Mouse (Mus musculus) 3134 (cell line): ENCODE measurements at regions not wholly inside any gene's neighbourhood (a gene's known extent, or its start where the extent isn't known, plus 50 kb on each side); places are given as distances from the start of the nearest gene placed in this dataset.

Experiments used
- DNase-seq: peaks from one replicate; pipeline ENCODE4 v3.0.0-alpha.2; 2011; ENCODE audit warnings: low spot score; ENCODE audit not compliant: insufficient read length; ENCODE audit errors: extremely low read depth

DNA sequence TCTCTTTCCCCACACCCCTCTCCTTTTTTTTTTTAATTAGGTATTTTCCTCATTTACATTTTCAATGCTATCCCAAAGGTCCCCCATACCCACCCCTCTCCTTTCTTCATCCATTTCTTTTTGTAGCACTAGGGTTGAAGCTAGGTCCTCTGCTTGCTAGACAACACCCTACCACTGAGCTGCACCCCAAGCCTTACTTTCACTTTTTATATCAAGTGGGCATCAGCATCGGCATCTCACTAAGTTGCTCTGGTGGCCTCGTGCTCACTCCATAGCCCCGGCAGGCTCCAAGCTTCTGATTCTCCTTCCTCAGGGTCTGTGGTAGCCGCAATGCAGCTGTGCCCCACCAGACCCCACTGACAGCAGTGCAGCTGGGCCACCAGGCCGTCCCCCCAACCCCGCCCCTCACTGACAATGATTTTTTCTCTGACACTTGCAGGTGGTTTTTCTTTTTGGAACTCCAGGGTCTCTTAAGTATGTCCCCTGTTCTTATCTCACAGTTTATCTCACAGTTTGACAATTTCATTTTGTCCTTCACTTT, 77.5 kb downstream of the Nufip1 start:
- DNase-seq, result no peak

DNA sequence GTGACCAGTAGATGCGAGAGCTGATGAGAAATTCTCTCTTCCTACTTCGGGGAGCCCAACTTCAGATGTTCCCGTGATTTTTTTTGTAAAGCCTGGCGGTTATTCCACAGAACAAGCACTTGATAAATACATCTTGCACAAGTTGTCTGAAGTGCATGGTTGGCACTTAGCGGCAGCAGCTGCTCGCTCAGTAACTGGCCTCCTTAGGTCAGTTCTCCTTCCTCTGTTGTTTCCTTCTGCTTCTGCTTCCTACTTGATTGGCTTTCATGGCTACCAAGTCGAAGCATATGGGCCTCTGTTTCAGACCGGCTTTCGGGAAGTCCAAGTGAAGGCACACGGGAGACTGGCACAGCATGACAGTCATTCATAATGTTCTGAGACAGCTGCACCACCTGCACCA, 84.6 kb downstream of the Nufip1 start:
- DNase-seq, result no peak

DNA sequence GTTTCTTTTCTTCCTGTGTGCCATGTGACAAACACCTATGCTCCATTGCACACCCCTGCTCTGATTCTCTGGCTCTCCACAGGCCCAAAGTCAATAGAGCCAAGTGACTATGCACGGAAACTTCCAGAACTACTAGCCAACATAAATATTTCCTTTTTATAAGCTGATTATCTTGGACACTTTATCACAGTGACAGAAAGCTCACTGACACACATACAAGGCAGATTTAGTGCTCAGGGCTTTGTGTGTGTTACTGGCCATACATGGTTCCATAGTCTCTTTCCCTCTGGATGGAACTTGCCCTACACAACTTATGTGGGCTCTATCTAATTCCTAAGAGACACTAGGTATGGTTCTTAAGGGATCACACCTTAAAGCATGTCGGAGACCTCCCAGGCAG, 86.7 kb downstream of the Nufip1 start:
- no peak for DNase-seq

DNA sequence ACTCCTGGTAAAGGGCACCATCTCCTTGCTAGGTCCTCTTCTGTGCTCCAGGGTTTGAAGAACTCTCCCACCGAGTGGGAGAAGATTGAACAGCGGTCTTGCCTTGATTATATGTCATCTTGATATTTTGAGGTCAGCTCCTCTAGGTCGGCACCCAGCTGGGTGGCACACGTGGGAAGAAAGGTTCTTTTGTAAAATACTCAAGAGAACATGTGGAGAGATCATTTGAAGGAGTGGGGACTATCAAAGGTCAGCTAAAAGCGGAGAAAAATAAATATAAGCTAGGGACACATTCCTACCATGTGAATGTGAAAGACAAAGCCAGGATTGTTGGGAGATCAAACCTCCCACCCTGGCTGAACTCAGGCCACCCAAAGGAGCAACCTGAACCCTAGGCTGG, 87.7 kb downstream of the Nufip1 start:
- no peak for DNase-seq

DNA sequence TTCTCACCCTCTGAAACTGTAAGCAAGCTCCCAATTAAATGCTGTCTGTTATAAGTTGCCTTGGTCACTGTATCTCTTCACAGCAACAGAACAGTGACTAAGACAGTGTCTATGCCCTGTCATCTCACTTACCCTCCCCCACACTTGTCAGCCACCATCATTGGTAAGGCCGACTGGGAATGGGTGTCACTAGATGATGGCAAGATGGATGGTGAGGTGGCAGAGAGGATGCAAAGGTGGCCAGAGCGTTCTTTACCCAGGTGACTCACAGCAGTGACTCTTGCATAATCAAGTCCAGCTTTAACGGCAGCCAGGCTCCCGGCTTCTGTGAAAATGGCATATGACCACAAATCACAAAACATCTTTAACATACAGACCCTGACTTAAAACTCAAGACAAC, 91.9 kb downstream of the Nufip1 start:
- no peak for DNase-seq

DNA sequence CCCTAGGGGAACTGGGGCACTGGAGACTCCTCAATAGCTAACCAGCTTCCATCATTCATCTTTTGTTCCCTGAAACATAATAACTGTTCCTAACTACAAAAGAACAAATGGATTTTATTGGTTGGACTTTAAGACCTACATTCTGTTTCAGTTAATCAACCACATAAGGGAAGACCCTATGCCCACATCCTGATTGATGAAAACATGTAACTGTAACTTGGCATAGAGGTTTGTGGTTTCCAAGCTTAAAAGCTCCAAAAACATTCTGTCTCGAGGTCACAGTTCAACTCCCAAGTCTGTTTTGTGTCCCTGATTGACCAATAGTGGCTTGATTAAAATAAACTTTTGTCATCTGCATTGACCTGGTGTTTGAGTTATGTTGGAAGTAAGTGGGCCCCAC, 92.4 kb downstream of the Nufip1 start:
- no peak for DNase-seq

DNA sequence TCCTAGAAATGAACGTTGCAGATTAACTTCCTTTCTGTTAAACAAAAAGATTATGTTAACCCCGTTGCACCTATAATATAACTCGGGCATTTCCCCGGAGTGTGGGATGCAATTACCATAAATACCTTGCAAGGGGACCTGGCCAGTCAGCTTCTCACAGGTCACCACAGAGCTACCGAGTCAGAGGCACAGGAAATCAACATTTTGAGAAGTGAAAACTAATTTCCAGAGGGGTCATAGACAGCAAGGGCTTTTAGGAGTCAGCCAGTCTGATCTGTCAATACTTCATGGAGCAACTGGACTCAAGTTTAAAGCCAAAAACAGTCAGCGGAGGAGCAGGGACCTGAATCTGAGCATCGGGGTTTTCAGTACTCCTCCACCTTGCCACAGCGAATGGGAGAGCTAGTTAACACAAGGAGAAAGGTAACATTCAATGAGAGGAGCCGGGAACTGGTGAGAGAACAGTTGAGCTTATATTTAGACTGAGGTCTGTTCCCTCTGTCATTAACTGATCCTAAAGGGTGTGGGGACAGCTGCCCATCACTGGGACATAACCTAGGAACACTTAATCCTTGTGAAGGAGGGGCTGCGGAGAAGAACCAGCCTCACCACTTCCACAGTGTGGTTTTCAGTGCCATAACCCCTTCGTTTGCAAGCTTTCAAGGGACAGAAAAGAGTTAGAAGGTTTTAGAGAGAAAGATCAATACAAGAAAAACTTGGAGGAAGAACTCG, 105.9 kb downstream of the Nufip1 start:
- no peak for DNase-seq

DNA sequence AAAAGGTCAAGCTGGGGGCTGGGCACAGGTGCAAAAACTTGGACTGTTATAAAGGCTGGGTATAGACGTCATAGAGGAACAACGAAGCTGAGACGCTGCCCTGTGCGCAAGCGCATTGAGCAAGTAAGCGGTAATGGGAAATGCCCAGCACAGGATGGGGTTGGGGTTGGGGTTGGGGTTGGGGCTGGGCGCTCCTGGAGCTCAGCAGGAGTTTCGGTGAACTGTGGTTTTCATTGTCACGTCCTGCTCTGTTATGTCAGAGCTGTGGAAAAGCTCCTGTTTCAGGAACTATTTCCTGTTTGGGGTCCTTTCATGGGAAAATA, 106.4 kb downstream of the Nufip1 start:
- no peak for DNase-seq

DNA sequence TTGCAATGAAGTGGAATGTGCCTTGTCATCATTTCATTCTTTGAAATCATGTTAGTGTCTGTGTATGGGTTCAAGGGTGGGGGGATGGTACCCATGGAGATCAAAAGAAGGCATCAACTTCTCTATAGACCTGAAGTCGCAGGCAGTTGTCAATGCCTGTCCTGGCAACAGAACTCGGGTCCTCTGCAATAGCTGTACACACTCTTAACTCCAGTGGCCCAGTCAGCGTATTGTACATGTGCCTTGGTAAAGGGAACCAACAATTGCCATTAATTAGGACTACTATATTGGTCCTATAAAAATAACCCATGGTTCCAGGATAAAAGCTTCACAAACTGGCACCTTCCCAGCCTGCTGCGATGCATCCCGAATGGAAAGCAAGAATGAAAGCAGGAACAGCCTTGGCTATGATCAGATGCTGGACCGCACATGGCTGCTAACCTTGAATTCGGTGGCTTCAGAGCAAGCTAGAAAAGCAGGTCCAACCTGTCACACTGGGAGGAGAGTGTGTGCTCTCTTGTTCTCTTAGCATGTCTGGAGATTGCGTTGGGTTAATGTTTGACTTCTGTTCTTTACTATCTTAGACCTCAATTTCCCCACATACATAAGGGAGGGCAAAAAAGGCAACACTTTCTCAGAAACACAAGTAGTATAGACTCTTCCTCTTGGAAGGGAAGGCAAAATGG, 107.0 kb downstream of the Nufip1 start:
- DNase-seq, result no peak

DNA sequence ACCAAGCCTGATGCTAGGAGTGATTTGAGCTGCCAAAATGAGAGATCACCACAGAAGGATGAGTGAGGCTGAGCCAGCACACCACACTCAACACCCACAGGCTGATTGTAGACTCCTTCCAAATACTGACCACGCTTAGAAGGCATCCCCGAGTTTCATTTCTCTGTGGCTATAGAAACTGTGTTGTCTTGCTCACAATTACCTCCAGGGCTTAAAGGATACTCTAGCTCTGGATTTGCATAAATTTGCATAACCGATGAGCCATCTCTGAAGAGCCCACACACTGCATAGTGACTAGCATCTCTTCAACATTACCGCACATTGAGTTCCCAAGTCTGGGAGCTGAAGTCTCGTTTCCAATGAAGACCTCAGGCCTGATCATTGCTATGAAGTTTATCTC, 110.3 kb downstream of the Nufip1 start:
- DNase-seq, result no peak

DNA sequence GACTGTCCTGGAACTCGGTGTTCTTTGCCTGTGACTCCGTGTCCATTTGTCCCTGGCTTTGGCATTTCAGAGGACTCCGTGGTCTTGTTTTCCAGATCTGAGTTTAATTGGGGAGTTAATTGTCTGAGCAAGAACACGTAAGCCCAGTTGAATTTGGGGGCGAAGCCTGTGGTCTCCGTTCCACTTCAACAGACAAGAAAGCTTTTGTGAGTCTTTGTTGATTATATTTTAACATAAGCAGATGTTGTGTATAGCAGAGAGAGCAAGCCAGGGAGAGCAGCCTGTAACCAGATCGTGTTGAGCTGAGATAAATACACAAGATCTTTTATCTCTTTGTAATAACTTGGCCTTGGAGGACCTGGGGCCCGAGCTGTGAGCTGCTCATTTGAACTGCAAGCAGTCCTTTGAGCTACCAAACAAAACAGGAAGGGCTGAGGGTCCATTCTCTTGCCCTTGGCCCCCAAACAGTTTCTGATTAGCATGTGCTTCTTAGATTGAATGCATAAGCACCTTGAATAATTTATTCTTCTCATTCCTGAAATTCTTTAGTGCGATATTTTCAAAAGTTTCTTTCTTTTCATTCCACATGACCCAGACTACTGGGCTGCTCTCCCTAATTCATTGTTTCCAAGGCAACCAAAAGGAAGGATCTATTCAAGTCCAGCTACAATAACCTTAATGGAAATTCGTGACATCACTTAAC, 111.1 kb downstream of the Nufip1 start:
- DNase-seq, result no peak

DNA sequence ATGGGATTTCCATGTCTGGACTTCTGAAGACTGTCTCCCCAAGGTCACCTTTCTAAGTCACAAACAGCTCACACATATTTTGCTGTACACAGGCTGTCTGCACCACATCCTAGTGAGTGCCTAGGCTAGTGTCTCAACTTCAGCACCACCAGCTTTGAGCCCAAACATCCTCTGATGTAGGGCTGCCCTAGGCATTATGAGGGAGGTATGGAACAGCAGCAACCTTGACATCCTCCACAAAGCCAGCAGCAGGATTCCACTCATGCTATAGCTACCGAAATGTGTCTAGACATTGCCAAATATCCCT, 111.6 kb downstream of the Nufip1 start:
- DNase-seq, result no peak

DNA sequence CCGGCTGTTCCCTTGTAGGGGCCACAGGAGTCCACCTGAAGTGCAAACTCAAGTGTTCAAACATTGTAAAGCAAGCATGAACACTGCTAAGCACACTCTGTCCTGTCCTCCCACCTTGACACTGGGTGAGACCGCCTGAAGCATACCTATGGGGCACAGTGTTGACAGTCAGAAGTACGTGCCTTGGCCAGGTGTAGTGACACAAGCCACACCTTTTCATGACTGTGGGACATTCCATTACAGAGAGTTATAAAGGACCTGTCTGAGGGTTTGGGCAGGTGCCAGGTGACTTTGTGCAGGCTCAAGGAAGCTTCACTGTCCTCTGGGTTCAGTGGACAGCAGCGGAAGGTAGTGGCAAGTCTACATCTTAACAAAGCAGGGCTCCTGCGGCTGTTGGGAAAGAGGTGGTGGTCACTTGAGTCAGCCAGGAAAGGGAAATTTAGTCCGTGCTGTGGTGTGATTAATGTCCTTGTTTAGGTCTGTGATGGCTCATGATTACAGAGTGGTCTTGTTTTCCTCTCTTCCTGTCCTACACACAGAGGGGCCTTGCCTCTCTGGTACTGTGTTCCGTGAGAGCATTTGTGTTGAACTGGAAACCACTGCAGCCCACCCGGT, 112.5 kb downstream of the Nufip1 start:
- DNase-seq, result no peak

DNA sequence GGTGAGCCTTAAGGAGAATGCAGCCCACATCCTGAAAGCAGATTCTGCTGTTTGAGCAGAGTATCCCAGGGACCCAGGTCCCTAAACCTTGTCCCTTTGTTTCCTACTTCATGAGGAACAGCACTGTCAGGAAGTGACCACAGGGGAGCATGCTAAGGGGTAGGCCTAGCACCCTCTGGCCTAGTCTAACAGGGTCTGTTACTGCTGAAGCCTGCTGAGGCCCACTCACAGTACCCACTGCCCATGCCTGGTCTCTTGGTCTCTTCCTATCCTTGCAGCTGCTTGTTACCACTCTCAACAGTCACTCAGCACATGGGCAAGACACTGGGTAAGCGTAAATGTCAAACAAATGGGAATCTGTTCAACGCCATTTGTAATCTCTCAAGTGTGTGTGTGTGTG, 113.2 kb downstream of the Nufip1 start:
- no peak for DNase-seq

DNA sequence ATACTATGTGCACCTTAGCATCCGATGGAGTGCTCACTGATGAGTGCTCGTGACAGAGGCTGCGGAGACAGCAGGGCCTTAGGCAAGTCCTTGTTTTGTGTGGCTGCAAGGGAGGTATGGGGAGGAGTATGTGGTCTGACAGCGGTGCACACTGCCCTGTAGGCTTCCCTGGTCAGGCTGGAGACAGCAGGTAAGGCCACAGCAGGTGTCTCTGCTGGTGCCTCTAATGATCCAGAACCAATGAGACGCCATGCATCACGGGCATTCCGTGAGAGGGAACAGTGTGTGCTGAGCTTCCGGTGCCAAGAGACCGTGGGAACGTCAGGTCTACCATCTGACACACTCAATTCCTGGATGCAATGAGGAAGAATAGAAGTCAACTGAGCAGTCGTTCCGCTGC, 114.8 kb downstream of the Nufip1 start:
- no peak for DNase-seq

DNA sequence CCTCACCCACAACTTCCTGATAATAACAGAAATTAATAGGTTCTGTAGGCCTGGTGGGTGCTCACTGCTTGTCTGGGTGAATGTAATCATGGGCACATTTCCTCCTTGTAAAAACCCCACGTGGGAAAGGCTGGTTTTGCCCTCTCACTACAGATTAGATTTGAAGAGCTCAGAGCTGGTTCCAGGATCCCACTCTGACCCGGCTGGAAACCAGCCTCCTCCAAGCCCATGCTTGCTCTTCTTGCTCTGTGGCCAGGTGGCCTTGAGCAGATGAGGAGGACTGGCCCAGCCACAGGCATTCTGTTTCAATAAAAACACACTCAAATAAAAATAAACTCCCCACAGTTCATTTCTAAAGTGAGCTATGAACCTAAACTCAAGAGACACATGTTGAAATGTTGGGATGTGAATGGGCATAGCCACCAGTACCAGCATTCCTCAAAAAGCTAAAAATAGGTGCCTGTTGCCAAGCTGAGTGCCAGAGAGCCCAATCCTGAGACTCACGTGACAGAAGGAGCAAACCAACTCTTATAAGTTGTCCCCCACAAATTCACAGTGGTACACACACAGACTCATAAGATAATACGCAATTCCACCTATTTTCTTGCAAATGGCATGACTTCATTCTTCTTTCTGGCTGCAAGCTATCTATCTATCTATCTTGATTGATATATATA, 116.1 kb downstream of the Nufip1 start:
- no peak for DNase-seq

DNA sequence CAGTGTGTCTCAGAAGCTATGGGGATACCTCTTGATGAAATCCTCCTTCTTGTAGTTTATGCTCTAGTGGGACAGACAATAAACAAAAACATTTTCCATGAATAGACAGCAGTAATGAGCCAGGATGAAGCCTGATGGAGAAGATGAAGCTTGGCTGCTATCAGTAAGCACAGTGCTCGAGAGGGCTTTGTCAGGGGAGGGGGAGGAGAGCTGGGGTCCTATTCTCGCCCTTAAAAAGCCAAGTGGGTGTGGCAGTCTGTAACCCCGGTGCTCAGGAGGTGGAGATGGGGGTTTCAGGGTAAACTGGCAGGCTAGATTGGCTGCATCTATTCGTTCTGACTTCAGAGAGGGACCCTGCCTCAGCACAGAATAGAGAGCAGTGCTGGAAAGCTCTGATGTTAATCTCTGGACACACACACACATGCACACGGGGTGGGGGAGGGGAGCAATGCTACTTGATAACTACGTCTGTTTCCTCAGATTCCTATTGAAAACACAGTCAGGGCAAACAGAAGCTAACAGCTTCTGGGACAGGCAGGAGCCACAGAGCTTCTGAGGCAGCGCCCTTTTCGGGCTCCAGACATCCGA, 118.4 kb downstream of the Nufip1 start:
- no peak for DNase-seq

DNA sequence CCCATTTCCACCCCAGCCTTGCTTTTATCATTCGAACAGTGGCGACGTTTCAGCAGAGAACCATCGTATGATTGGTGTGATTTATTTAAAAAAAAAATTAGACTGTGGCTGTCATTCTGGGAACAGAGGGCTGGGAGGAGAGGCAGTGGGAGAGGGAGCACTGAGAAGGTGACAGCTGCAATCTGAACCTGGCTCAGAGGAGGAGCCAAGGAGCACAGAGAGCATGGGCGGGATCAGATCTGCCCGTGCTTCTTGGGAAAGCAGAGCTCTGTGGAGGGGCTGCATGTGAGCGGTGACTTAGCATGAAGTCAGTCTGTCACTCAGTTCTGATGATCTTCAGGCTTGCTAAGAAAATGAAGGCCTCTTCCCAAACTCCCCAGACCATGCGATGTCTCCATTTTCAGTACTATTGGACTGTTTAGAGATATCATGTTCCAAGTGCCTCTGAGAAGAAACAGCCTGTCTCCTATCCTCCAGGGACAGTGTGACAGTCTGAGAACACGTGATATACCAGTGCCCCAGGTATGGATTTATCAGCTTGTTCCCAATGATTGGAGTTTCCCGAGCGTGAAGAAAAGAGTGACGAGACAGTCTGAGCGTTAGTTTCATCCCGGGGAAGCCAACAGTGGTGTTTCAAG, 129.3 kb downstream of the Nufip1 start:
- DNase-seq, result no peak

DNA sequence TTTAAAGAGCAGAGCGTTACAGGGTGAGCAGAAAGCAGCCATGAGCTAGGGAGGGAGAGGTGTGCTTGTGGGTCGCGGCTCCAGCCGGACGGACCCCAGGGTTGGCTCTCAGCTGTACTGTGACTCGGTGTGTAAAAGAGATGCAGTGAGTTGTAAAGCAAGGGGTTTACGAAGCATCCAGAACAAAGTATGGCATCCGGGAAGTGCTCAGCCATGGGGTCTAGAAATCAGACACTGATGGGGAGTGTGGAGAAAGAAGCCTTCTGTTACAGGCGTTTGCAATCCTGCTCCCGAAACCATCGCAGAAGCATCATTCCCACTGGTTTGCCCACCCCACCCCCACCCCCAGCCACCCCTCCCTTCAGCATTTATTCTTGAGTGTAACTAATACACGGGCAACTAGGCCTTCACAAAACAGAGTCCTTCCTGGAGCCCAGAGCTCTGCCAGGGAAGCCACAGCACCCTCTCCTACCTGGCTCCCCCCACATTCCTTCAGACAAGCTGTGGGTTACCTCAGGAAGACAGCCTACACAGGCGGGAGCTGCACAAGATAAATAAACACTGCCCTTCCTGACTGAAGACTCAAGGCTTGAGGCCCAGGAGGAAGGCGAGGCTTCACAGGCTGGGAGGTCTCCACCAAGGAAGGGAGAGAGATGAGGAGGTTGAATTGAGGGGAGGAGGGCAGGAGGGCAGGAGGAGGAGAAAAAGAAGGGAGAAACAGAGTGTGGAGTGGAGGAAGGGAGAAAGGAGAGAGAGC, 133.1 kb downstream of the Nufip1 start:
- no peak for DNase-seq
